In the genomic region with DNA sequence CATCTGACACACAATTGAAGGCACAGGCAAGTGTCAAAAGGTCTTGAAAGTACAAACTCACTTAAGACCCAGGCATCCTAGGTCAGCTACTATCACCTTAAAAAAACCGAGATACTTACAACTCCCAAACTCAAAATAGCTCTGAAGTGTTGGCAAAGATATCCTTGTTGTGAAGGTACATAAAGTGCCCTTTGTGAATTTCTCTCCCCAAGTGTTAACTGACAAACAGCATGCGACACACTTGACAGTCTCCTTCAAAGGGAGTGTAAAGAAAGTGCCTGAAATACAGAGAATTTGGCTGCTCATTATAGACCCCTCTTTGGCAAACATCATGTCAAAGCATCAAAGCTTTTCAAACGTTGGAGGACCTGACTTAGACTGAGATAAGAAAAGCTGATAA, we compare ENCODE assay signal across 22 mouse cellular contexts.
A peak's percentile ranks its signal among the peaks of the same experiment; 100 is the strongest.
DNase-seq lines count a peak whose midpoint lies in the region; ATAC-seq and TF ChIP-seq lines count a peak whose summit lies in the region.
"Had no signal": no experiment of that assay in that cellular context is flagged by ENCODE, and none has a peak within 500 bp of the region (broad histone marks: within the 10 kb centered on the region; RNA-seq: fewer than 3 reads in every experiment).

No protein-coding gene starts in this region.

- peak; percentile 20; the same call in 1 of the 2 replicates for ATAC-seq in forebrain, postnatal 0 days
- no peak for ATAC-seq in forebrain, embryonic 16.5 days
- peak; percentile 45; the same call in 1 of the 2 replicates for ATAC-seq in heart, embryonic 12.5 days (ENCODE audit: insufficient number of reproducible peaks, low FRiP score)
- peak; percentile 79; the same call in 1 of the 2 replicates for ATAC-seq in heart, embryonic 16.5 days (replicated peaks; ENCODE audit: extremely low read depth, insufficient read depth, low FRiP score)
- ATAC-seq in forebrain, embryonic 11.5 days (replicated peaks; ENCODE audit: low FRiP score) = no peak
- ATAC-seq: CD4-positive, CD25-positive, alpha-beta regulatory T cell, adult 4 months; forebrain, embryonic 13.5 days; hindbrain, postnatal 0 days had no signal

- no peaks in the 10 kb centered on the region for H3K4me1 ChIP-seq in forebrain, postnatal 0 days (ENCODE audit: insufficient read depth)
- no peaks in the 10 kb centered on the region for H3K4me1 ChIP-seq in forebrain, embryonic 16.5 days (replicated peaks; ENCODE audit: control insufficient read depth, insufficient read depth, low read length)
- H3K4me1 ChIP-seq in heart, embryonic 12.5 days (replicated peaks) = peaks cover 3% of the 10 kb centered on the region; the same call in 1 of the 2 replicates
- H3K4me1 ChIP-seq in heart, embryonic 16.5 days (ENCODE audit: control insufficient read depth, insufficient read depth, low read length) = peaks cover 5% of the 10 kb centered on the region; the same call in 1 of the 2 replicates
- H3K4me1 ChIP-seq in forebrain, embryonic 11.5 days (replicated peaks; ENCODE audit: control insufficient read depth, insufficient read depth, low read length) = no peaks in the 10 kb centered on the region
- H3K4me1 ChIP-seq: embryonic facial prominence, embryonic 13.5 days; forebrain, embryonic 13.5 days; hindbrain, embryonic 13.5 days had no signal

- no peak for DNase-seq in forebrain, postnatal 0 days
- peak; percentile 5 for DNase-seq in brain, embryonic 14.5 days (ENCODE audit: low read depth)
- no peak for DNase-seq in adrenal gland, adult 2 months
- no peak for DNase-seq in right cerebral cortex, postnatal 4 days
- no peak for DNase-seq in forebrain, embryonic 11.5 days (ENCODE audit: low spot score)
- DNase-seq: adrenal gland, postnatal 14 days; B cell, adult 2 months; cerebellum, adult 18-20 months; cerebellum, adult 9-11 months; cerebellum, postnatal 36 days; gastrocnemius, postnatal 36 days; kidney, adult 11 months; kidney, adult 9 months had no signal

- H3K27ac ChIP-seq in forebrain, postnatal 0 days (ENCODE audit: low read depth, low read length) = no peak overlapping the region
- H3K27ac ChIP-seq in forebrain, embryonic 16.5 days (ENCODE audit: low read length) = no peak overlapping the region
- H3K27ac ChIP-seq in heart, embryonic 12.5 days (ENCODE audit: poor library complexity, severe bottlenecking) = no peak overlapping the region
- peak overlapping the region; percentile 70 for H3K27ac ChIP-seq in heart, embryonic 16.5 days (ENCODE audit: low read length)
- no peak overlapping the region for H3K27ac ChIP-seq in forebrain, embryonic 11.5 days (ENCODE audit: low read depth, low read length)
- H3K27ac ChIP-seq: embryonic facial prominence, embryonic 13.5 days; forebrain, embryonic 13.5 days; hindbrain, embryonic 13.5 days; hindbrain, postnatal 0 days had no signal

- WGBS in forebrain, postnatal 0 days = 12% methylated on average over 3 of the region's 3 CpGs
- 19% methylated on average over 3 of the region's 3 CpGs for WGBS in forebrain, embryonic 16.5 days
- 5% methylated on average over 3 of the region's 3 CpGs for WGBS in heart, embryonic 12.5 days
- 9% methylated on average over 3 of the region's 3 CpGs for WGBS in heart, embryonic 16.5 days
- 35% methylated on average over 3 of the region's 3 CpGs for WGBS in forebrain, embryonic 11.5 days

- H3K27me3 ChIP-seq in forebrain, postnatal 0 days (ENCODE audit: insufficient read depth, low read length) = no peaks in the 10 kb centered on the region
- no peaks in the 10 kb centered on the region for H3K27me3 ChIP-seq in forebrain, embryonic 16.5 days (replicated peaks; ENCODE audit: control insufficient read depth, insufficient read depth, low read length)
- H3K27me3 ChIP-seq in heart, embryonic 12.5 days (replicated peaks) = no peaks in the 10 kb centered on the region
- no peaks in the 10 kb centered on the region for H3K27me3 ChIP-seq in heart, embryonic 16.5 days (ENCODE audit: control insufficient read depth, insufficient read depth, low read length)
- H3K27me3 ChIP-seq in forebrain, embryonic 11.5 days (ENCODE audit: control insufficient read depth, insufficient read depth, low read length) = no peaks in the 10 kb centered on the region
- H3K27me3 ChIP-seq: embryonic facial prominence, embryonic 13.5 days; forebrain, embryonic 13.5 days; hindbrain, embryonic 13.5 days had no signal

- no peak for TF ChIP-seq CTCF in forebrain, postnatal 0 days (IDR thresholded peaks at IDR 0.05; ENCODE audit: low read depth)
- no peak for TF ChIP-seq CTCF in brain, embryonic 14.5 days (IDR thresholded peaks at IDR 0.05; ENCODE audit: borderline replicate concordance, extremely low read depth, insufficient read depth, insufficient read length)

- H3K36me3 ChIP-seq in forebrain, postnatal 0 days (ENCODE audit: insufficient read depth) = no peaks in the 10 kb centered on the region
- H3K36me3 ChIP-seq in forebrain, embryonic 16.5 days (ENCODE audit: control insufficient read depth, insufficient read depth) = no peaks in the 10 kb centered on the region
- no peaks in the 10 kb centered on the region for H3K36me3 ChIP-seq in heart, embryonic 12.5 days
- H3K36me3 ChIP-seq in heart, embryonic 16.5 days (ENCODE audit: control insufficient read depth, insufficient read depth) = no peaks in the 10 kb centered on the region
- H3K36me3 ChIP-seq in forebrain, embryonic 11.5 days (ENCODE audit: control insufficient read depth, insufficient read depth, low read length) = no peaks in the 10 kb centered on the region
- H3K36me3 ChIP-seq: embryonic facial prominence, embryonic 13.5 days; G1E; hindbrain, embryonic 13.5 days had no signal

- no peak overlapping the region for H3K4me2 ChIP-seq in forebrain, postnatal 0 days (ENCODE audit: low read depth)
- H3K4me2 ChIP-seq in forebrain, embryonic 16.5 days (ENCODE audit: low read length) = no peak overlapping the region
- no peak overlapping the region for H3K4me2 ChIP-seq in heart, embryonic 12.5 days
- H3K4me2 ChIP-seq in heart, embryonic 16.5 days (ENCODE audit: low read depth, low read length) = no peak overlapping the region
- H3K4me2 ChIP-seq in forebrain, embryonic 11.5 days (ENCODE audit: low read depth, low read length, severe bottlenecking) = no peak overlapping the region
- H3K4me2 ChIP-seq: embryonic facial prominence, embryonic 13.5 days; forebrain, embryonic 13.5 days; hindbrain, embryonic 13.5 days had no signal

- no peak for TF ChIP-seq POLR2A in brain, embryonic 14.5 days (IDR thresholded peaks at IDR 0.05; ENCODE audit: borderline replicate concordance, extremely low read depth, insufficient read depth, insufficient read length, poor library complexity, severe bottlenecking)

- H3K9ac ChIP-seq in forebrain, postnatal 0 days = no peak overlapping the region
- no peak overlapping the region for H3K9ac ChIP-seq in forebrain, embryonic 16.5 days (replicated peaks; ENCODE audit: low read depth, low read length)
- no peak overlapping the region for H3K9ac ChIP-seq in heart, embryonic 12.5 days
- no peak overlapping the region for H3K9ac ChIP-seq in heart, embryonic 16.5 days (ENCODE audit: low read length)
- no peak overlapping the region for H3K9ac ChIP-seq in forebrain, embryonic 11.5 days (ENCODE audit: low read length)
- H3K9ac ChIP-seq: embryonic facial prominence, embryonic 13.5 days; forebrain, embryonic 13.5 days; hindbrain, embryonic 13.5 days had no signal

- H3K9me3 ChIP-seq in forebrain, postnatal 0 days (ENCODE audit: low read length) = no peaks in the 10 kb centered on the region
- no peaks in the 10 kb centered on the region for H3K9me3 ChIP-seq in forebrain, embryonic 16.5 days (ENCODE audit: control insufficient read depth, low read length)
- H3K9me3 ChIP-seq in heart, embryonic 12.5 days (replicated peaks) = no peaks in the 10 kb centered on the region
- no peaks in the 10 kb centered on the region for H3K9me3 ChIP-seq in heart, embryonic 16.5 days (replicated peaks; ENCODE audit: control insufficient read depth, low read length)
- no peaks in the 10 kb centered on the region for H3K9me3 ChIP-seq in forebrain, embryonic 11.5 days (ENCODE audit: control insufficient read depth, low read length)
- H3K9me3 ChIP-seq: embryonic facial prominence, embryonic 13.5 days; forebrain, embryonic 13.5 days; G1E; hindbrain, embryonic 13.5 days had no signal

- no peak overlapping the region for H3K4me3 ChIP-seq in forebrain, postnatal 0 days (ENCODE audit: low read depth, low read length)
- no peak overlapping the region for H3K4me3 ChIP-seq in forebrain, embryonic 16.5 days (replicated peaks; ENCODE audit: low read length)
- H3K4me3 ChIP-seq in heart, embryonic 12.5 days = no peak overlapping the region
- no peak overlapping the region for H3K4me3 ChIP-seq in heart, embryonic 16.5 days (ENCODE audit: low read length)
- H3K4me3 ChIP-seq in forebrain, embryonic 11.5 days (ENCODE audit: low read depth, low read length) = no peak overlapping the region
- H3K4me3 ChIP-seq: embryonic facial prominence, embryonic 13.5 days; forebrain, embryonic 13.5 days; hindbrain, embryonic 13.5 days had no signal

Comparison
In these comparisons a context has a peak if more than half of its experiments do, and no peak if none do; other contexts are left out.
1. ATAC-seq: peak in forebrain, postnatal 0 days (single experiment), heart, embryonic 12.5 days (single experiment) and heart, embryonic 16.5 days (single experiment); none in forebrain, embryonic 16.5 days (single experiment) and forebrain, embryonic 11.5 days (single experiment).